Mouse (Mus musculus): ENCODE results near the gene Gm10772. TPM values are rescaled to one million over a fixed set of nuclear protein-coding genes. Genes with fewer than 3 reads are reported as not detected.

Gene Gm10772
- polyA plus RNA-seq (2012): not detected in 2 replicates

DNA sequence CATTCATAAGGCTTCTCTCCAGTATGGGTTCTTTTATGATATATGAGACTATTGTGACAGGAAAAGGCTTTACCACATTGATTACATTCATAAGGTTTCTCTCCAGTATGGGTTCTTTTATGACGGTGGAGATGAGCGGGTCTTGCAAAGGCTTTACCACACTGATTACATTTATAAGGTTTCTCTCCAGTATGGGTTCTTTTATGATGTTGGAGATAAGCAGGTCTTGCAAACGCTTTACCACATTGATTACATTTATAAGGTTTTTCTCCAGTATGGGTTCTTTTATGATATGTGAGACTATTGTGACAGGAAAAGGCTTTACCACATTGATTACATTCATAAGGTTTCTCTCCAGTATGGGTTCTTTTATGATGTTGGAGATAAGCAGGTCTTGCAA, at the start of gene Gm10772:
Gm10772 (minus strand) TSS at position 101 of the 400 bp plus-strand sequence.

Other genes starting within 250 kb of the Gm10772 start
- gene Gm10324, start 108.0 kb downstream of the Gm10772 start, polyA plus RNA-seq (2012): not detected in 2 replicates
- gene 2410141K09Rik, start 213.5 kb upstream of the Gm10772 start, polyA plus RNA-seq (2012): not detected in 2 replicates

All from megakaryocyte-erythroid progenitor cell, adult 5 weeks (primary cell).